Comparison of ENCODE assay signal across 21 mouse cellular contexts in genomic region chr3:52397961-52398360, GRCm38 (mm10).
DNase-seq lines count a peak whose midpoint lies in the region; ATAC-seq and TF ChIP-seq lines count a peak whose summit lies in the region.
"Had no signal": no experiment of that assay in that cellular context is flagged by ENCODE, and none has a peak within 500 bp of the region (broad histone marks: within the 10 kb centered on the region; RNA-seq: fewer than 3 reads in every experiment).

No protein-coding gene starts in this region.

- no peak overlapping the region for H3K9ac ChIP-seq in liver, postnatal 0 days (replicated peaks)
- no peak overlapping the region for H3K9ac ChIP-seq in liver, embryonic 12.5 days
- no peak overlapping the region for H3K9ac ChIP-seq in kidney, embryonic 14.5 days (ENCODE audit: low read depth, low read length)
- H3K9ac ChIP-seq in midbrain, embryonic 14.5 days (replicated peaks; ENCODE audit: low read length): no peak overlapping the region
- H3K9ac ChIP-seq: heart, embryonic 15.5 days; lung, embryonic 14.5 days; neural tube, embryonic 12.5 days had no signal

- no peak overlapping the region for H3K4me2 ChIP-seq in liver, postnatal 0 days (ENCODE audit: low read depth, low read length)
- H3K4me2 ChIP-seq in liver, embryonic 12.5 days: no peak overlapping the region
- no peak overlapping the region for H3K4me2 ChIP-seq in kidney, embryonic 14.5 days (replicated peaks; ENCODE audit: low read depth, low read length)
- no peak overlapping the region for H3K4me2 ChIP-seq in midbrain, embryonic 14.5 days (ENCODE audit: low read length)
- H3K4me2 ChIP-seq: heart, embryonic 15.5 days; lung, embryonic 14.5 days; neural tube, embryonic 12.5 days had no signal

- no peak for TF ChIP-seq POLR2A in bone marrow, adult 2 months (IDR thresholded peaks at IDR 0.05; ENCODE audit: borderline replicate concordance, control insufficient read depth, low read depth, low read length)
- TF ChIP-seq POLR2A in thymus, adult 2 months (IDR thresholded peaks at IDR 0.05; ENCODE audit: control insufficient read depth, extremely low read depth, insufficient read depth, low read length, poor library complexity): no peak

- no peaks in the 10 kb centered on the region for H3K9me3 ChIP-seq in liver, postnatal 0 days (ENCODE audit: low read length)
- no peaks in the 10 kb centered on the region for H3K9me3 ChIP-seq in liver, embryonic 12.5 days (replicated peaks)
- no peaks in the 10 kb centered on the region for H3K9me3 ChIP-seq in kidney, embryonic 14.5 days (ENCODE audit: control insufficient read depth, low read length)
- no peaks in the 10 kb centered on the region for H3K9me3 ChIP-seq in midbrain, embryonic 14.5 days (ENCODE audit: control insufficient read depth, low read length)
- H3K9me3 ChIP-seq: forebrain, embryonic 10.5 days; heart, embryonic 15.5 days; limb, embryonic 10.5 days; neural tube, embryonic 12.5 days had no signal

- H3K4me3 ChIP-seq in liver, postnatal 0 days (ENCODE audit: low read depth, low read length): no peak overlapping the region
- H3K4me3 ChIP-seq in liver, embryonic 12.5 days: no peak overlapping the region
- no peak overlapping the region for H3K4me3 ChIP-seq in bone marrow, adult 2 months (replicated peaks; ENCODE audit: control insufficient read depth, low read depth, low read length)
- H3K4me3 ChIP-seq in thymus, adult 2 months (ENCODE audit: control insufficient read depth, insufficient read depth, low read length): no peak overlapping the region
- H3K4me3 ChIP-seq in kidney, embryonic 14.5 days (ENCODE audit: low read length): no peak overlapping the region
- H3K4me3 ChIP-seq in midbrain, embryonic 14.5 days (replicated peaks; ENCODE audit: low read depth, low read length): no peak overlapping the region
- H3K4me3 ChIP-seq: forebrain, embryonic 10.5 days; heart, embryonic 15.5 days; limb, embryonic 10.5 days; neural tube, embryonic 12.5 days had no signal

- H3K36me3 ChIP-seq in liver, postnatal 0 days (replicated peaks; ENCODE audit: insufficient read depth, low read length): no peaks in the 10 kb centered on the region
- H3K36me3 ChIP-seq in liver, embryonic 12.5 days: no peaks in the 10 kb centered on the region
- no peaks in the 10 kb centered on the region for H3K36me3 ChIP-seq in thymus, adult 2 months (ENCODE audit: control insufficient read depth, insufficient read depth, low read length)
- H3K36me3 ChIP-seq in kidney, embryonic 14.5 days (ENCODE audit: control insufficient read depth, insufficient read depth, low read length): no peaks in the 10 kb centered on the region
- no peaks in the 10 kb centered on the region for H3K36me3 ChIP-seq in midbrain, embryonic 14.5 days (ENCODE audit: control insufficient read depth, insufficient read depth, low read length)
- H3K36me3 ChIP-seq: forebrain, embryonic 10.5 days; heart, embryonic 15.5 days; limb, embryonic 10.5 days; neural tube, embryonic 12.5 days had no signal

- no peak for TF ChIP-seq EP300 in liver, postnatal 0 days (IDR thresholded peaks at IDR 0.05; ENCODE audit: low read depth)

- 0 out of 2 replicates have a peak, but pooled peaks cover 3% of the 10 kb centered on the region for H3K27me3 ChIP-seq in liver, postnatal 0 days (ENCODE audit: insufficient read depth, low read length)
- peaks cover 19% of the 10 kb centered on the region for H3K27me3 ChIP-seq in liver, embryonic 12.5 days (replicated peaks)
- H3K27me3 ChIP-seq in thymus, adult 2 months (ENCODE audit: control insufficient read depth, insufficient read depth, low read length): no peaks in the 10 kb centered on the region
- no peaks in the 10 kb centered on the region for H3K27me3 ChIP-seq in kidney, embryonic 14.5 days (ENCODE audit: control insufficient read depth, insufficient read depth, low read length)
- H3K27me3 ChIP-seq in midbrain, embryonic 14.5 days (ENCODE audit: control insufficient read depth, insufficient read depth, low read length): no peaks in the 10 kb centered on the region; the same call in 1 of the 2 replicates
- H3K27me3 ChIP-seq: heart, embryonic 15.5 days; Patski had no signal

- DNase-seq in liver, postnatal 0 days: no peak
- DNase-seq in thymus, adult 2 months: peak; percentile 39
- no peak for DNase-seq in gastrocnemius, postnatal 25 days
- no peak for DNase-seq in midbrain, embryonic 14.5 days
- DNase-seq: adrenal gland, postnatal 14 days; cerebellum, adult 11 months; cerebellum, postnatal 14 days; heart, adult 18-20 months; kidney, adult 9 months; kidney, postnatal 4 days; layer of hippocampus, adult 9-11 months; lung, embryonic 14.5 days; right cerebral cortex, adult 18-20 months had no signal

- no peak for ATAC-seq in liver, postnatal 0 days
- no peak for ATAC-seq in liver, embryonic 12.5 days
- no peak for ATAC-seq in kidney, embryonic 14.5 days (ENCODE audit: low FRiP score, low TSS enrichment)
- ATAC-seq in midbrain, embryonic 14.5 days (ENCODE audit: low FRiP score, low TSS enrichment): no peak
- ATAC-seq: Patski had no signal

- 65% methylated on average over 8 of the region's 8 CpGs for WGBS in liver, postnatal 0 days (ENCODE audit: insufficient replicate concordance)
- WGBS in liver, embryonic 12.5 days (ENCODE audit: insufficient replicate concordance): 65% methylated on average over 8 of the region's 8 CpGs
- WGBS in bone marrow, adult 2 months: 77% methylated on average over 8 of the region's 8 CpGs
- WGBS in thymus, adult 2 months: 15% methylated on average over 8 of the region's 8 CpGs
- WGBS in kidney, embryonic 14.5 days: 73% methylated on average over 8 of the region's 8 CpGs
- 83% methylated on average over 8 of the region's 8 CpGs for WGBS in midbrain, embryonic 14.5 days

- H3K27ac ChIP-seq in liver, postnatal 0 days (ENCODE audit: low read depth): peak overlapping the region; percentile 50
- no peak overlapping the region for H3K27ac ChIP-seq in liver, embryonic 12.5 days
- peak overlapping the region; percentile 63 for H3K27ac ChIP-seq in bone marrow, adult 2 months (ENCODE audit: control insufficient read depth, insufficient read depth, low read depth, low read length, poor library complexity)
- H3K27ac ChIP-seq in thymus, adult 2 months (ENCODE audit: control insufficient read depth, insufficient read depth, low read length): peak overlapping the region; percentile 47
- no peak overlapping the region for H3K27ac ChIP-seq in kidney, embryonic 14.5 days (ENCODE audit: low read depth, low read length)
- no peak overlapping the region for H3K27ac ChIP-seq in midbrain, embryonic 14.5 days (replicated peaks; ENCODE audit: low read depth, low read length)
- H3K27ac ChIP-seq: forebrain, embryonic 10.5 days; heart, embryonic 15.5 days; limb, embryonic 10.5 days; neural tube, embryonic 12.5 days had no signal

- no peak for TF ChIP-seq CTCF in liver, postnatal 0 days (IDR thresholded peaks at IDR 0.05; ENCODE audit: low read depth)
- TF ChIP-seq CTCF in bone marrow, adult 2 months (IDR thresholded peaks at IDR 0.05; ENCODE audit: control insufficient read depth, insufficient read depth, low read length): no peak
- TF ChIP-seq CTCF in thymus, adult 2 months (IDR thresholded peaks at IDR 0.05; ENCODE audit: borderline replicate concordance, control insufficient read depth, extremely low read depth, insufficient read depth, low read length, poor library complexity): no peak

- peaks cover 36% of the 10 kb centered on the region for H3K4me1 ChIP-seq in liver, postnatal 0 days (ENCODE audit: insufficient read depth)
- H3K4me1 ChIP-seq in liver, embryonic 12.5 days: peaks cover 7% of the 10 kb centered on the region; the same call in 1 of the 2 replicates
- peaks cover 4% of the 10 kb centered on the region; the same call in 1 of the 2 replicates for H3K4me1 ChIP-seq in bone marrow, adult 2 months (ENCODE audit: control insufficient read depth, insufficient read depth, low read length)
- peaks cover 58% of the 10 kb centered on the region for H3K4me1 ChIP-seq in thymus, adult 2 months (replicated peaks; ENCODE audit: control insufficient read depth, insufficient read depth, low read length)
- peaks cover 7% of the 10 kb centered on the region; the same call in 1 of the 2 replicates for H3K4me1 ChIP-seq in kidney, embryonic 14.5 days (ENCODE audit: control insufficient read depth, insufficient read depth, low read length)
- peaks cover 11% of the 10 kb centered on the region; the same call in 1 of the 2 replicates for H3K4me1 ChIP-seq in midbrain, embryonic 14.5 days (ENCODE audit: control insufficient read depth, insufficient read depth, low read length)

Comparison
In these comparisons a context has a peak if more than half of its experiments do, and no peak if none do; other contexts are left out.
1. H3K27ac ChIP-seq: peak in liver, postnatal 0 days (single experiment), bone marrow, adult 2 months (single experiment) and thymus, adult 2 months (single experiment); none in liver, embryonic 12.5 days (single experiment), kidney, embryonic 14.5 days (single experiment) and midbrain, embryonic 14.5 days (single experiment).